Mouse (Mus musculus) thymus, adult 2 months (tissue): Measurements from ENCODE around the gene Cmah.

Source experiments
- CTCF ChIP-seq: fragments of 200-500 bp; IDR thresholded peaks from 2 replicates; pipeline ENCODE4 v1.5.1; 2012; ENCODE audit warnings: mild to moderate bottlenecking, control low read depth, low read length, moderate library complexity, borderline replicate concordance; ENCODE audit not compliant: control insufficient read depth, poor library complexity, insufficient read depth; ENCODE audit errors: extremely low read depth
- POLR2A ChIP-seq: fragments of 200-500 bp; IDR thresholded peaks from 2 replicates; pipeline ENCODE4 v1.6.1; 2012; ENCODE audit warnings: mild to moderate bottlenecking, low read length, control low read depth, moderate library complexity; ENCODE audit not compliant: control insufficient read depth, poor library complexity, insufficient read depth; ENCODE audit errors: extremely low read depth

- TF ChIP-seq CTCF (no peak), POLR2A (no peak)
These were observed 119.8 kb downstream of the Cmah start for GRCm38 (mm10) chr13:24447043-24447442.
